Mouse (Mus musculus) kidney, postnatal 10 days (tissue): ENCODE measurements around the gene Numa1.
"Not testable (repeated sequence)": the region's sequence is repeated elsewhere in the genome, so short reads cannot be mapped to it uniquely, and the experiment has no call there.

Experiments
- DNase-seq: peaks from one replicate; pipeline ENCODE4 v3.0.0; 2021; ENCODE audit warnings: mixed read lengths

Numa1 gene

GRCm38 (mm10) chr7:101933751-101934240 lies at the start of gene Numa1, which contains the start of gene Lrrc51:
TSS of gene Numa1 (plus strand) at chr7:101934111.
TSS of gene Lrrc51 (minus strand) at chr7:101933895.
- peak; percentile 96 for DNase-seq

GRCm38 (mm10) chr7:101884160-101884559 lies 49.8 kb upstream of the Numa1 start:
- DNase-seq, result no peak

GRCm38 (mm10) chr7:101886274-101886673 lies 47.6 kb upstream of the Numa1 start:
- no peak for DNase-seq

GRCm38 (mm10) chr7:101888460-101888859 lies 45.5 kb upstream of the Numa1 start:
- no peak for DNase-seq

GRCm38 (mm10) chr7:101895695-101896094 lies 38.2 kb upstream of the Numa1 start:
- DNase-seq, result no peak

- peak; percentile 97 for DNase-seq
Measured at GRCm38 (mm10) chr7:101896104-101897066, 37.5 kb upstream of the Numa1 start.

GRCm38 (mm10) chr7:101900331-101901097 lies 33.4 kb upstream of the Numa1 start:
- DNase-seq, result no peak

GRCm38 (mm10) chr7:101901969-101902368 lies 31.9 kb upstream of the Numa1 start:
- no peak for DNase-seq

- DNase-seq, result no peak
Measured at GRCm38 (mm10) chr7:101902846-101903245, 31.1 kb upstream of the Numa1 start.

GRCm38 (mm10) chr7:101905561-101906286 lies 28.2 kb upstream of the Numa1 start, which contains the start of gene Lamtor1:
TSS of gene Lamtor1 (plus strand) at chr7:101905904.
- DNase-seq, result peak; percentile 100

- DNase-seq, result no peak
Measured at GRCm38 (mm10) chr7:101906287-101906681, 27.6 kb upstream of the Numa1 start, which contains the start of gene Tomt. TSS of gene Tomt (minus strand) at chr7:101906359.

GRCm38 (mm10) chr7:101906696-101907095 lies 27.2 kb upstream of the Numa1 start:
- peak; percentile 23 for DNase-seq

GRCm38 (mm10) chr7:101908367-101908766 lies 25.5 kb upstream of the Numa1 start:
- peak; percentile 50 for DNase-seq

GRCm38 (mm10) chr7:101910138-101910537 lies 23.8 kb upstream of the Numa1 start:
- DNase-seq, result no peak

GRCm38 (mm10) chr7:101911982-101912381 lies 21.9 kb upstream of the Numa1 start:
- peak; percentile 9 for DNase-seq

GRCm38 (mm10) chr7:101918071-101918470 lies 15.8 kb upstream of the Numa1 start:
- DNase-seq, result peak; percentile 80

GRCm38 (mm10) chr7:101925892-101926291 lies 8.0 kb upstream of the Numa1 start:
- not testable (repeated sequence) for DNase-seq

- no peak for DNase-seq
Measured at GRCm38 (mm10) chr7:101928093-101928492, 5.8 kb upstream of the Numa1 start.

- DNase-seq, result no peak
Measured at GRCm38 (mm10) chr7:101932551-101932950, 1.4 kb upstream of the Numa1 start.

- peak; percentile 39 for DNase-seq
Measured at GRCm38 (mm10) chr7:101933300-101933699, 611 bp upstream of the Numa1 start.

- DNase-seq, result no peak
Measured at GRCm38 (mm10) chr7:101935957-101936356, 2.0 kb downstream of the Numa1 start.

- no peak for DNase-seq
Measured at GRCm38 (mm10) chr7:101936996-101937395, 3.1 kb downstream of the Numa1 start.
